Mouse (Mus musculus): ENCODE results near the gene Tubb5.

The Tubb5 gene

GRCm38 (mm10) chr17:35796835-35797234, 41.3 kb downstream of the Tubb5 start:
- no peak for DNase-seq (ENCODE audit: low spot score in 2 of 2)

DNA sequence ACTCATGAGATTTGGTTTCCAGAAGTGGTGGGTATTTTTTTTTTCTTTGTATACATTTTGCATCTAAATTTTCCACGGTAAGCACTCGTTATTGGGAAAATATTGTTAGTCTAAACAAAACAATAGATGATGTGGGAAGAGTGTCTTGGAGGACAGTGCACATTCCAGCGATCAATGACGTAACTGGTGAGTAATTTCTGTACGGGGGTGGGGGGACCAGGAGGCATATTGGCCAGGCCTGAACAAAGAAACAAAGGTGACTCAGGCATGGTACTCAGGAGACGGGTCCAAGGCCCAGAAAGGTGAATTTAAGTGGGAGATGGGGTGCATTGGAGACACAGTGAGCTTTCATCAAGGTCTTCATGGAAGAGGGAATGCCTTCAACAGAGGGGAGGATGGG, 42.5 kb downstream of the Tubb5 start:
- no peak for DNase-seq (ENCODE audit: low spot score in 2 of 2)

- DNase-seq (ENCODE audit: low spot score in 2 of 2) = no peak
Observed at GRCm38 (mm10) chr17:35795099-35795498, 43.0 kb downstream of the Tubb5 start.

- no peak for DNase-seq (ENCODE audit: low spot score in 2 of 2)
Observed at GRCm38 (mm10) chr17:35792837-35793236, 45.3 kb downstream of the Tubb5 start.

- DNase-seq (ENCODE audit: low spot score in 2 of 2) = no peak
Observed at GRCm38 (mm10) chr17:35790933-35791332, 47.2 kb downstream of the Tubb5 start.

- DNase-seq (ENCODE audit: low spot score in 2 of 2) = no peak
Observed at GRCm38 (mm10) chr17:35788025-35788424, 50.1 kb downstream of the Tubb5 start.

GRCm38 (mm10) chr17:35787493-35787892, 50.6 kb downstream of the Tubb5 start:
- DNase-seq (ENCODE audit: low spot score in 2 of 2) = no peak

DNA sequence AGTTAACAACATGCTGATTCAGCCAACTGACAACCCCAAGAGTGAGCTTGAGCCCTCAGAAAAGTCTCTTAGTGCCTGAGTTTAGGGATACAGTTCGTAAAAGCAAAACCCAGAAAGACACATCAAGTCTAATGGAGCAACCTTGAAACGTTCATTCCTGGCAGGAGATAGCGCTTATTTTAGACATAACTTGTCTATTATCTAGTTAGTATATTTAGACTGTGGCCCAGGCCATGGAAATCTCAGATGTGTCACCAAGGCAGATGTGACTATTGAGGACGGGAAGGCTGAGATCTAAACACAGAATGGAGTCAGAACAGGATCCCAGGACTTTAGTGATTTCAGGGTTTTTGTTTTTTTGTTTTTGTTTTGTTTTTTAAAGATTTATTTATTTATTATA, 53.0 kb downstream of the Tubb5 start:
- no peak for DNase-seq (ENCODE audit: low spot score in 2 of 2)

DNA sequence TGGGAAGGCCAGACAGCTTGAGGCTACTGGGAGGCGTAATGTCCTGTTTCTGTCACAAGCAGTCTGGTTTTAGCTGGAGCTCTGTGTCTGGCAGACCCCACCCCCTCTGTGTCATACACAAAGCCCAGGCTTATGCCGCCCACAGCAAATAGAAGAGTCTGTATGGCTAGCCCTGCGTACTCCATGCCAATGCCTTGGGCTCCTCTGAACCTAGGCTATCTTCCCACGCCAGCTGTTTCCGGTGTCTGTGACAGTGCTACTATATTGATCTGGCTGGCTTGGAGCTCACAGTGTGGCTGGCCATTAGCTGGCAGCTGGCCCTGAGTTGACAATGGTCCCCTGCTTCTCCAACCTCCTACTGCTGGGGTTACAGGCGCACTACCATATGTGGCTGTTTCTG, 54.2 kb downstream of the Tubb5 start:
- DNase-seq (ENCODE audit: low spot score in 2 of 2) = peak in 1 of 2 experiments; percentile 20

All from spleen, postnatal 4 days (tissue).